Mouse (Mus musculus) limb, embryonic 13.5 days (tissue): ENCODE results near the gene Slc9a5. TPM values are rescaled to one million over a fixed set of nuclear protein-coding genes. Genes with fewer than 3 reads are reported as not detected.

Source experiments
- ATAC-seq: fragments of 200-750 bp; cut with Nextera tagmentation; 2 replicates; pipeline ENCODE4 v1.8.0; 2017; ENCODE audit warnings: low read depth, moderate number of reproducible peaks, moderate TSS enrichment; ENCODE audit not compliant: low FRiP score
- H3K27ac ChIP-seq: fragments of 300-500 bp; sonication (generic); 2 replicates; pipeline ENCODE4 v1.5.1; 2015; ENCODE audit warnings: inconsistent platforms, mild to moderate bottlenecking, moderate library complexity
- H3K27me3 ChIP-seq: fragments of 300-500 bp; sonication (generic); 2 replicates; pipeline ENCODE4 v1.6.1; 2015; ENCODE audit warnings: mild to moderate bottlenecking, inconsistent platforms
- H3K36me3 ChIP-seq: fragments of 300-500 bp; sonication (generic); 2 replicates; pipeline ENCODE4 v1.6.1; 2015; ENCODE audit warnings: inconsistent platforms, mild to moderate bottlenecking, moderate library complexity
- H3K4me1 ChIP-seq: fragments of 300-500 bp; sonication (generic); 2 replicates; pipeline ENCODE4 v1.6.1; 2015; ENCODE audit warnings: inconsistent platforms
- H3K4me2 ChIP-seq: fragments of 300-500 bp; sonication (generic); replicated peaks from 2 replicates; pipeline ENCODE4 v1.6.1; 2015; ENCODE audit warnings: inconsistent platforms, mild to moderate bottlenecking, moderate library complexity
- H3K4me3 ChIP-seq: fragments of 300-500 bp; sonication (generic); 2 replicates; pipeline ENCODE4 v1.5.1; 2015; ENCODE audit warnings: moderate library complexity, mild to moderate bottlenecking, inconsistent platforms
- H3K9ac ChIP-seq: fragments of 300-500 bp; sonication (generic); 2 replicates; pipeline ENCODE4 v1.6.1; 2015; ENCODE audit warnings: mild to moderate bottlenecking, inconsistent platforms
- H3K9me3 ChIP-seq: fragments of 300-500 bp; sonication (generic); 2 replicates; pipeline ENCODE4 v1.6.1; 2016; ENCODE audit warnings: inconsistent platforms
- WGBS: fragments of 180-500 bp; shearing (Covaris S2); methylation state at CpG from one replicate; pipeline ENCODE4 v1.1.7; 2015; 5-methylcytosine and 5-hydroxymethylcytosine counted together
- polyA plus RNA-seq: library from polyadenylated mRNA; unstranded; fragments of >200 nt; fragmentation: Nextera tagmentation; extraction: Ambion mirVana; gene quantifications from 2 replicates; pipeline ENCODE4 v1.2.1, GENCODE M21; 2015

The Slc9a5 gene
- polyA plus RNA-seq, 1 experiment from 2014 or later: 6.0 TPM

DNA sequence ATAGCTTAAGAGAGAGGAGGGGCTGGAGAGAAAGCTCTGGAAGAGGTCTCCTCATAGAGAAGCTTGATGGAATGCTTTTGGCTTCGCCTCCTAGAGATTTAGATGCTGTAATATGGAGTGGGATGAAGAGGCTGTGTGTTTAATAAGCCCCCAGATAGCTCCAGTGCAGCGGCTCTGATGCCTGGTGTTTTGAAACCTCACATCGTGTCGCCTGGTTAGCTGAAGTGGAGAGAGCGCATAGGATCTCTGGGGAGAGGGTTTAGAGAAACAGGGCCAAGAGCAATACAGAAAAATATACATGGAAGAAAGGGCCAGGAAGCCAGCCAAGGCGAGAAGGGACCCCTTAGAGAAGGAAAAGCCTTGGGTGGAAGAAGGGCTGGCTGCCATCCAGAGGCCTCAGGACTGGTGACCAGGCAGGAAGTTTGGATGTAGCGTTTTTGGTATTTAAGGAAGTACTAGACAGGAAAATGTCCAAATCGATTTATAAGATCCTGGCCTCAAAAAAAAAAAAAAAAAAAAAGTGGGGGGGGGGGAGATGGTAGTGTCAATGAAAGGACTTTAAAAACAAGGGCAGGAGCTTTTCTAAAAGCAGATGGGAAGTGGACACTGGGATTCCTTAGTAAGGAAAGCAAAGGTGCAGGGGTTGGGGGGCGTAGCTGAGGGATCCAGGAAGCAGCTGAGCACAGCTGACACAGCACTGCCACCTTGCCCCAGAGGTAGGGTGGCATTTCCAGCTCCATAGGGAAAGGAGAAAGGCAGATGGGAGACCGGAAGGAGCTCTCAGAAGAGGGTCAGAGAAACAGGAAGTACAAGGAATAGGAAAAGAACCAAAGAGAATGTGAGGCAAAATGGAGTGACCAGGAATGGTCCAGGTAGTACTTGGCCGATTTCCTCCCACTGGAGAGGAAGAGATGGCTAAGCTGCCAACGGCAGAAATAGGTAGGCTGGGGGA is 13.4 kb downstream of the Slc9a5 start:
- ATAC-seq: peak; percentile 69; the same call in 1 of the 2 replicates
- no peak overlapping the region for H3K4me2 ChIP-seq
- H3K27ac ChIP-seq: no peak overlapping the region
- H3K4me1 ChIP-seq: peaks cover 15% of the 10 kb centered on the region; the same call in 1 of the 2 replicates
- no peak overlapping the region for H3K4me3 ChIP-seq
- WGBS: 71% methylated on average over 12 of the region's 12 CpGs
- H3K9me3 ChIP-seq: no peaks in the 10 kb centered on the region; the same call in 1 of the 2 replicates
- H3K27me3 ChIP-seq: no peaks in the 10 kb centered on the region
- 0 out of 2 replicates have a peak overlapping the region, but pooled peaks have one; percentile 1 for H3K9ac ChIP-seq
- peaks cover 50% of the 10 kb centered on the region for H3K36me3 ChIP-seq

GRCm38 (mm10) chr8:105367107-105367506 is 18.5 kb downstream of the Slc9a5 start:
- H3K36me3 ChIP-seq: peaks cover 50% of the 10 kb centered on the region
- no peak for ATAC-seq

DNA sequence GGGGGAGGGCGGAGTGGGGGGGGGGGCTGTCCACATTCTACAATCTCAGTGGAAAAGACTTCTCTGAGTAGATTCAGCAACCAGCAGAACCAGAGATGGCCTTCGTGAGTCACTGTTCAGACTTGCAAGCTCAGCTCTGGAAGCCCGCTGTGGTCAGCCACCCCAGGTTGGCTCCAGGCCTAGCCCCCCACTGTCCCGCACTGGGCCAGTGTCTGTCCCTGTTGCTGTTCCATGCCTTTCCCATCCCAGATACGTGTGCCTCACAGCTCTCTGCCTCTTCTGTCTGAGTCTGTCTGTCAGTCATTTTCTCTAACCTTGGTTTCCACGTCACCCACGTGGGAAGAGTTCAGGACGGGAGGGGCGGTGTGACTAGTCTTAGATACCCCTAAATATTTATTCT is 23.8 kb downstream of the Slc9a5 start:
- no peak overlapping the region for H3K27ac ChIP-seq
- H3K36me3 ChIP-seq: peaks cover 14% of the 10 kb centered on the region; the same call in 1 of the 2 replicates
- 77% methylated on average over 9 of the region's 9 CpGs for WGBS
- no peak overlapping the region for H3K9ac ChIP-seq
- no peak overlapping the region for H3K4me3 ChIP-seq
- H3K9me3 ChIP-seq: no peaks in the 10 kb centered on the region; the same call in 1 of the 2 replicates
- H3K4me1 ChIP-seq: peaks cover 17% of the 10 kb centered on the region
- ATAC-seq: no peak
- no peak overlapping the region for H3K4me2 ChIP-seq
- H3K27me3 ChIP-seq: no peaks in the 10 kb centered on the region

More at GRCm38 (mm10) chr8:105367107-105367506, 18.5 kb downstream of the Slc9a5 start:
- no peak overlapping the region for H3K4me3 ChIP-seq
- no peaks in the 10 kb centered on the region; the same call in 1 of the 2 replicates for H3K9me3 ChIP-seq
- 72% methylated on average over 2 of the region's 2 CpGs for WGBS
- H3K4me2 ChIP-seq: no peak overlapping the region
- H3K9ac ChIP-seq: no peak overlapping the region
- H3K27ac ChIP-seq: no peak overlapping the region
- H3K27me3 ChIP-seq: no peaks in the 10 kb centered on the region
- peaks cover 3% of the 10 kb centered on the region; the same call in 1 of the 2 replicates for H3K4me1 ChIP-seq

DNA sequence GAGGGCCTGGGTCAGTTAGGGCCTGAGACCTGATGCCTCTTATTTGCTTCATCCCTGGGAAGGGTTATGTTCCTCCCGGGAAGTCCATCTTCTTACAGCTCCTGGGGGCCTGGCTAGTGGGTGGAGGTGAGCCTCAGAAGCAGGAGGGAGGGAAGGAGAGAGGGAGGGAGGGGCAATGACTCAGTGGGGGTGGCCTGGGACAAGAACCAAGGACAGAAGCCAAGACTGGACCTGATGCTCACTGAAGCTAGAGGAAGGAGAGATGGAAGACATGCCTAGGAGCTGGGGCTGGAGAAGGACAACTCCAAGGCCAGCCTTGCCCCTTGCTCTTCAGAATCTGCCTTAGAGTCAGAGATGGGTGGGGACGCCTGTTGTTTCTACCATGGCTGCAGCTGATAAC is 24.4 kb downstream of the Slc9a5 start, which contains the start of gene Plekhg4:
Plekhg4 (plus strand) TSS at position 243 of the 400 bp plus-strand sequence.
- 53% methylated on average over 2 of the region's 2 CpGs for WGBS
- no peak for ATAC-seq
- peaks cover 23% of the 10 kb centered on the region for H3K4me1 ChIP-seq
- H3K27me3 ChIP-seq: no peaks in the 10 kb centered on the region
- no peak within 1 kb of the TSS for H3K27ac ChIP-seq
- H3K4me2 ChIP-seq: peak within 1 kb of the TSS; percentile 59; the same call in 1 of the 2 replicates
- H3K4me3 ChIP-seq: no peak within 1 kb of the TSS
- no peaks in the 10 kb centered on the region; the same call in 1 of the 2 replicates for H3K9me3 ChIP-seq
- no peak within 1 kb of the TSS for H3K9ac ChIP-seq
- peaks cover 8% of the 10 kb centered on the region; the same call in 1 of the 2 replicates for H3K36me3 ChIP-seq

DNA sequence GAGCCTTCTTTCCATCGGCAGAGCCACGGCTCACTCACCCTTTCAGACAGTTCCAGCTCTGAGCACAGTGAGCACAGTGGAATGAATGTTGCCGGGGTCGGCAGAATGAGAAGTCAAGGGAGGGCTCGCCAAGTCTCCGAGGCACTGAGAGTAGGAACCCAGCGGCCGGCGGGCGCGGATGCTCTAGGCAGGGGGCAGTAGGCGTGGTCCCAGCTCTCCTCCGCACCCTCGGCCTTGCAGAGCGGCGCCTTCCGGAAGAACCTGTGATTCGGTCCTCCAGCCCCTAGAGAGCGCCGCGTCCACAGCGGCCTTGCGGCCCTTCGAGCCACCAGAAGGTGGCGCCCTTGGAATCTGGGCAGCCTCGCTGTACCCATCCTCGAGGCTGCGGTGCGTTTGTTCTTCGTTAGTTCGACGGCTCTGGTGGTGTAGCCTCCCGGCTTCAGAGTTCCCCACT is 25.9 kb downstream of the Slc9a5 start:
- H3K27ac ChIP-seq: no peak overlapping the region
- H3K4me2 ChIP-seq: peak overlapping the region; percentile 59
- H3K9ac ChIP-seq: 0 out of 2 replicates have a peak overlapping the region, but pooled peaks have one; percentile 51
- peaks cover 38% of the 10 kb centered on the region for H3K4me1 ChIP-seq
- no peaks in the 10 kb centered on the region; the same call in 1 of the 2 replicates for H3K36me3 ChIP-seq
- H3K4me3 ChIP-seq: peak overlapping the region; percentile 26
- no peaks in the 10 kb centered on the region for H3K27me3 ChIP-seq
- H3K9me3 ChIP-seq: no peaks in the 10 kb centered on the region; the same call in 1 of the 2 replicates
- WGBS: 30% methylated on average over 33 of the region's 33 CpGs
- ATAC-seq: no peak

- Histone ChIP-seq H3K36me3 (no peaks in the 10 kb centered on the region; the same call in 1 of the 2 replicates), H3K27ac (peak overlapping the region; percentile 83), H3K4me2 (peak overlapping the region; percentile 38), H3K4me3 (no peak overlapping the region), H3K9ac (peak overlapping the region; percentile 36; the same call in 1 of the 2 replicates), H3K4me1 (peaks cover 45% of the 10 kb centered on the region), H3K27me3 (no peaks in the 10 kb centered on the region), H3K9me3 (peaks cover under 1% of the 10 kb centered on the region)
- 40% methylated on average over 19 of the region's 19 CpGs for WGBS
- peak; percentile 46 for ATAC-seq
Measured at GRCm38 (mm10) chr8:105378673-105379072, 30.0 kb downstream of the Slc9a5 start.

DNA sequence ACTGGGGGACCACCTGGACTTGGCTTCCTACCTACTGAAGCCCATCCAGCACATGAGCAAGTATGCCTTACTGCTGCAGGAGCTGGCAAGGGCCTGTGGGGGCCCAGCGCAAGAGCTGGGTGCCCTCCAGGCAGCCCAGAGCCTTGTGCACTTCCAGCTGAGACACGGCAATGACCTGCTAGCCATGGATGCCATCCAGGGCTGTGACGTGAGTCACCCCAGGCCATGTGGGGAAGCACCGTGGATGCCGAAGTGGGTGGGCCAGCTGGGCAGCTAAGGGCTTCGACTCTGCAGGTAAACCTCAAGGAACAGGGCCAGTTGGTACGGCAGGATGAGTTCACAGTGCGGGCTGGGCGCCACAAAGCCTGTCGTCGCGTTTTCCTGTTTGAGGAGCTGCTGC is 31.7 kb downstream of the Slc9a5 start:
- ATAC-seq: no peak
- 0 out of 2 replicates have a peak overlapping the region, but pooled peaks have one; percentile 13 for H3K9ac ChIP-seq
- peaks cover 43% of the 10 kb centered on the region for H3K4me1 ChIP-seq
- H3K27ac ChIP-seq: no peak overlapping the region
- no peaks in the 10 kb centered on the region for H3K36me3 ChIP-seq
- H3K4me2 ChIP-seq: no peak overlapping the region
- H3K9me3 ChIP-seq: peaks cover 5% of the 10 kb centered on the region; the same call in 1 of the 2 replicates
- no peak overlapping the region for H3K4me3 ChIP-seq
- no peaks in the 10 kb centered on the region for H3K27me3 ChIP-seq
- WGBS: 76% methylated on average over 12 of the region's 12 CpGs

- no peaks in the 10 kb centered on the region for H3K36me3 ChIP-seq
- peaks cover 5% of the 10 kb centered on the region; the same call in 1 of the 2 replicates for H3K9me3 ChIP-seq
- no peak overlapping the region for H3K9ac ChIP-seq
- 96% methylated on average over 2 of the region's 2 CpGs for WGBS
- no peak overlapping the region for H3K27ac ChIP-seq
- H3K4me3 ChIP-seq: no peak overlapping the region
- ATAC-seq: no peak
- H3K4me1 ChIP-seq: peaks cover 43% of the 10 kb centered on the region
- H3K27me3 ChIP-seq: no peaks in the 10 kb centered on the region
- no peak overlapping the region for H3K4me2 ChIP-seq
Measured at GRCm38 (mm10) chr8:105384070-105384469, 35.4 kb downstream of the Slc9a5 start.

DNA sequence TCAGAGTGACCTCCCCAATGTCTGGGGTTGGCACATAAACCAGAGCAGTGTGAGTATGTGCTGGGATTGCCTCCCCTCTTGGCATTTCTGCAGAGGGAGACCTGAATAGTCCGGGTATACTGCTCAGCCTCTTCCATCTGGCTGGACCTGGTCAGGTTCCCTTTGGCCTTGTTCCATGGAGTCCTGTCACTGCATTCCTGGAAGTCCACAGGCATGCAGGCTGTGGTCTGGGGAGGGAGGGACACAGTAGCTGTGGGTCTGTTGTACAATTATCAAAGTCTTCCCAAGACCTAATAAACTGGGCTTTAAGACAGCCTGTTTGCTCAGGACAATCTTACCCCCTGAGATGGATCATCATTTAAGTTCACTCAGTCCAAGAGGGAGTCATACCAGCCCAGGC is 38.5 kb downstream of the Slc9a5 start:
- H3K4me2 ChIP-seq: no peak overlapping the region
- H3K27me3 ChIP-seq: 0 out of 2 replicates have a peak, but pooled peaks cover 2% of the 10 kb centered on the region
- no peak overlapping the region for H3K27ac ChIP-seq
- H3K36me3 ChIP-seq: no peaks in the 10 kb centered on the region
- H3K9ac ChIP-seq: no peak overlapping the region
- H3K4me1 ChIP-seq: peaks cover 31% of the 10 kb centered on the region
- no peak overlapping the region for H3K4me3 ChIP-seq
- WGBS: 53% methylated on average over 1 of the region's 1 CpGs
- H3K9me3 ChIP-seq: peaks cover 5% of the 10 kb centered on the region; the same call in 1 of the 2 replicates
- no peak for ATAC-seq

DNA sequence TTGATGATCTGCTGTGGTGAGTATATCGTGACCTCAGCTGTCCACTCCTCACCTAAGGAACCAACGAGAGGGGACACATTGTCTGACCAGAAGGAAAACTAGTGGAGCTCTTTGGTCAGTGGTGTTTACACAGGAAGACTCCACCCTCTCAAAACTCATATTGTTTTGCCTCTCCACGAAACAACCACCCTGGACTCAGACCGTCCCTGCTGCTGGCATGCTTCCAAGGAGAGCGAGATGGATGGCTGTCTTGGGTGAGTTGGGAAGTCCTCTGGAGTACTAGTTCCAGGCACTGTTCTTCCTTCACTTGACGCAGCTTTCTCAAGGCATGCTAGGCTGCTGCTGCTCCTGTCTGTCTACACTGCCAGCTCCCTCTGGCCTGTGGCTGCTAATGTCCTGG is 40.5 kb downstream of the Slc9a5 start:
- Histone ChIP-seq H3K27me3 (0 out of 2 replicates have a peak, but pooled peaks cover 2% of the 10 kb centered on the region), H3K9ac (no peak overlapping the region), H3K9me3 (0 out of 2 replicates have a peak, but pooled peaks cover under 1% of the 10 kb centered on the region), H3K36me3 (no peaks in the 10 kb centered on the region), H3K4me2 (no peak overlapping the region), H3K4me3 (no peak overlapping the region), H3K4me1 (peaks cover 31% of the 10 kb centered on the region), H3K27ac (no peak overlapping the region)
- ATAC-seq: no peak
- 78% methylated on average over 6 of the region's 6 CpGs for WGBS

DNA sequence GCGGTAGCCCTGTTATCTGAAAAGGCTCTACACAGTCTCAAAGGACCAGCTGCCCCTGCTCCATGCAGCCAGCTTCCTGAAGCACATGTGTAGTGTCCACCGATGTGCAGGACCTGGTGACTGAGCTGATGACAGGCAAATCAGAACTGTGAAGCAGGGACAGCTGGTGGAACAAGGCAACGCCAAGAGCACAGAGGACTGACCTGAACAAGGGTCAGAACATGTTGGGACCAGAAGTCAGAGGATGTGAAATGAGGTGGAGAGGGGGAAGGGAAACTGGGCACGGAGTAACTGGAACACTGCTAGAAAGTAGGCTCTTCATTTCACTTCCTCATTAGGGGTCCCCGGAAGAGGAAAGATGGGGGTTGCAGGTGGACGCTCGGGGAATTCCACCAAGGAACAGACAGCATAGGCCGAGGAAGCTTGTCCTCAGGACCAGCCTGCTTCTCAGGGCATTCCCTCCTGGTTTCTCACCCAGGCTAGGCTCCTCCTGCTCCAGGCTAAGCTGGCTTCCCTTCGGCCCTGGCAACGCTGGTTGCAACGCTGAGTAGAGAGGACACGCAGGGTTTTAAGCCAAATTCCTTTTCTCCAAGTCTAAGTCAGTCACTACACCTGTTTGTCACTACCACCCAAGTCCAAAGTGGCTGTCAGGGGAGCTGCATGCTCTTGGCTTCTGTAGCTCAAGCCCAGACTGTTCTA is 44.6 kb downstream of the Slc9a5 start:
- Histone ChIP-seq H3K9me3 (no peaks in the 10 kb centered on the region), H3K4me1 (peaks cover 1% of the 10 kb centered on the region; the same call in 1 of the 2 replicates), H3K27ac (no peak overlapping the region), H3K27me3 (0 out of 2 replicates have a peak, but pooled peaks cover 2% of the 10 kb centered on the region), H3K36me3 (no peaks in the 10 kb centered on the region), H3K4me2 (no peak overlapping the region), H3K4me3 (no peak overlapping the region), H3K9ac (no peak overlapping the region)
- 86% methylated on average over 12 of the region's 12 CpGs for WGBS
- no peak for ATAC-seq
